Mouse (Mus musculus) testis, adult 2 months (tissue): Measurements from ENCODE around the gene Dock1. TPM values are rescaled to one million over a fixed set of nuclear protein-coding genes. Genes with fewer than 3 reads are reported as not detected.
A peak's percentile ranks its signal among the peaks of the same experiment; 100 is the strongest.

Experiments used
- H3K27ac ChIP-seq: fragments of 200-500 bp; 2 replicates; pipeline ENCODE4 v1.5.1; 2012; ENCODE audit warnings: low read depth, low read length; ENCODE audit not compliant: control insufficient read depth, insufficient read depth
- H3K27me3 ChIP-seq: fragments of 200-500 bp; 2 replicates; pipeline ENCODE4 v1.6.1; 2012; ENCODE audit warnings: mild to moderate bottlenecking, low read length, moderate library complexity; ENCODE audit not compliant: control insufficient read depth, insufficient read depth
- H3K36me3 ChIP-seq: fragments of 200-500 bp; 2 replicates; pipeline ENCODE4 v1.6.1; 2012; ENCODE audit warnings: mild to moderate bottlenecking, low read length; ENCODE audit not compliant: control insufficient read depth, insufficient read depth
- H3K4me1 ChIP-seq: fragments of 200-500 bp; 2 replicates; pipeline ENCODE4 v1.6.1; 2012; ENCODE audit warnings: low read length; ENCODE audit not compliant: control insufficient read depth, insufficient read depth
- H3K4me3 ChIP-seq: fragments of 200-500 bp; 2 replicates; pipeline ENCODE4 v1.5.1; 2012; ENCODE audit warnings: low read depth, mild to moderate bottlenecking, low read length, moderate library complexity, mixed read lengths; ENCODE audit not compliant: control insufficient read depth
- CTCF ChIP-seq: fragments of 200-500 bp; IDR thresholded peaks from 2 replicates; pipeline ENCODE4 v1.5.1; 2012; ENCODE audit warnings: low read depth, mild to moderate bottlenecking, inconsistent platforms, low read length, moderate library complexity; ENCODE audit not compliant: control insufficient read depth, insufficient read depth, insufficient replicate concordance
- POLR2A ChIP-seq: fragments of 200-500 bp; IDR thresholded peaks from 2 replicates; pipeline ENCODE4 v1.6.1; 2012; ENCODE audit warnings: low read depth, mild to moderate bottlenecking, inconsistent platforms, low read length, moderate library complexity; ENCODE audit not compliant: control insufficient read depth
- polyA plus RNA-seq: library from polyadenylated mRNA; depleted of rRNA; stranded (reverse); fragments of >200 nt; gene quantifications from 2 replicates; pipeline ENCODE4 v1.2.3, GENCODE M21; 2012

The Dock1 gene
- polyA plus RNA-seq, 1 experiment = 2.2 TPM

GRCm38 (mm10) chr7:134680161-134680560 lies 9.7 kb downstream of the Dock1 start:
- no peaks in the 10 kb centered on the region for H3K27me3 ChIP-seq
- no peak overlapping the region for H3K4me3 ChIP-seq
- H3K36me3 ChIP-seq = no peaks in the 10 kb centered on the region
- TF ChIP-seq POLR2A = no peak
- no peak for TF ChIP-seq CTCF
- peaks cover 4% of the 10 kb centered on the region; the same call in 1 of the 2 replicates for H3K4me1 ChIP-seq
- H3K27ac ChIP-seq = peak overlapping the region; percentile 67; the same call in 1 of the 2 replicates

DNA sequence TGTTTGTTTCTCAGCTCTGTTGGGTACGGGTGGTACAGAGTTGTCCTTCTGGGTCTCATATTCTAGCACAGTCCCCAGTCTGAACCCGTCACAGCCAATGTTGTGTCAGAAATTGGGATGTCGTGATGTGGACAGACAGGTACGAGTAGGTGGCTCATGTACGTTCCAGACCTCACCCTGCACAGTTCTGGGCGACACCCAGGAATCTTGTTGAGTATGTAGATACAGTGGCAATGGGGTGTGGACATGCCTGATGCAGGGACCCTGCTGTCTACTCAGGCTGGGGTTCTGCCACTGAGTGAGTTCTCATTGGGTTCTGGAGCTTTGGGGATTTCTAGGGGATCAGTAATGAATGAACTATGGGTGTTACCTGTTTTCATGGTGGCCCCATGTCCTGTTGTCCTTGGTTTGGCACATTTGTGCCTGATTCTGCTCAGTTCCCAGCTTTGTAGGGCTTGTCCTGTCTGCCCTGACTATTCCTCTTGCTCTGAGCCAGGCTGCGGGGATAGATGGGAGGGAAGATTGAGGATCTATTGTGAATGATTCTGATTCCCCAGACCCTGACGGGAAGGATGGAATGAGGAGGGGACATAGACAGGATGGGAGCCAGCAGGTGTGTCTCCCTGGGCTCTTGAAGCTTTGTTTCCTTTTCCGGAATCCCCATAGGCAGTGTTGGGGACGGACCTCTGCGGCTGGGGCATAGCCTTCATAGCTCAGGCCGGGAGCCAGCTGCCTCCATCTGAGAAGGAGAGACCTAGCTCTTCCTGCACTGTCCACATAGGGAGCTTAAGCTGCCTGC lies 11.5 kb downstream of the Dock1 start:
- H3K27me3 ChIP-seq = no peaks in the 10 kb centered on the region
- no peak overlapping the region for H3K4me3 ChIP-seq
- H3K27ac ChIP-seq = no peak overlapping the region
- no peak for TF ChIP-seq CTCF
- TF ChIP-seq POLR2A = no peak
- H3K36me3 ChIP-seq = no peaks in the 10 kb centered on the region
- H3K4me1 ChIP-seq = peaks cover 4% of the 10 kb centered on the region; the same call in 1 of the 2 replicates

DNA sequence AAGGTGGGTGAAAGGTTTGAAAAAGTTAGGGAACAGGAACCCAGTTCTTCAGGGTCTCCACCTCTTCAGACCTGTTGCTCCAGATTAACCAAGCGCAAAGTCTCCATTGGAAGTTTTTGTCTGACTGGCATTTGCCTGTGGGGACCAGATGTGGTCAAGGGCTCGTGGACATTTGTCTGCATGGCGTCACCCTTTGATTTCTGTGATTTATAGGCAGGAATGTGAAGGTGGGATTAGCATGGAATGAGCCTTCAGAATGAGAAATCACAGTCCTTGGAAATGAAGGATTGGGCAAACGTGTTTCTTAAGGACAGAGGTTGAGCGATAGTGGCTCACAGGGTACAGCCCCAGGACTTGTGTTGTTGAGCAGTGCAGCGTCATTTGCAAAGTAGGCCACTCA lies 17.9 kb downstream of the Dock1 start:
- no peaks in the 10 kb centered on the region for H3K4me1 ChIP-seq

DNA sequence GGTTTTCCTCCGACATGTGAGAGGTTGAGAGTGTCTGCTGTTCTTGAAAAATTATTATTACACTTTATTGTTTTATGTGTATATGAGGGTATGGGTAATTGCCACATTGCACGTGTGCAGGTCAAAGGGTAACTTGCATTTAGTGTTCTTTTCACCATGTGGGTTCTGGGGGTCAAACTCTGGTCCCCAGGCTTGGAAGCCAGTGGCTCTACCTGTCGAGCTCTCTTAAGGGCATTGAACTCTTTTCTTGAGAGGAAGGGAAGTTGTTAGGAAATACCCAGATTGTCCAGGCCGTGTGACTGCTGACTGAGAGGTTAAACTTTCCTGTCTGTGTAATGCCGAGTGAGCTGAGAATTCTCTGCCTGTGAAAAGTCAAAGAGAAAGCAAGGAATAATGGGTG lies 19.7 kb downstream of the Dock1 start:
- H3K27me3 ChIP-seq = no peaks in the 10 kb centered on the region
- no peak for TF ChIP-seq POLR2A
- no peak for TF ChIP-seq CTCF
- H3K27ac ChIP-seq = no peak overlapping the region
- H3K36me3 ChIP-seq = no peaks in the 10 kb centered on the region
- no peaks in the 10 kb centered on the region for H3K4me1 ChIP-seq
- no peak overlapping the region for H3K4me3 ChIP-seq

More for the DNA sequence above, 17.9 kb downstream of the Dock1 start:
- Histone ChIP-seq H3K4me3 (no peak overlapping the region), H3K36me3 (no peaks in the 10 kb centered on the region), H3K27me3 (no peaks in the 10 kb centered on the region), H3K27ac (no peak overlapping the region)
- no peak for TF ChIP-seq CTCF
- TF ChIP-seq POLR2A = no peak

DNA sequence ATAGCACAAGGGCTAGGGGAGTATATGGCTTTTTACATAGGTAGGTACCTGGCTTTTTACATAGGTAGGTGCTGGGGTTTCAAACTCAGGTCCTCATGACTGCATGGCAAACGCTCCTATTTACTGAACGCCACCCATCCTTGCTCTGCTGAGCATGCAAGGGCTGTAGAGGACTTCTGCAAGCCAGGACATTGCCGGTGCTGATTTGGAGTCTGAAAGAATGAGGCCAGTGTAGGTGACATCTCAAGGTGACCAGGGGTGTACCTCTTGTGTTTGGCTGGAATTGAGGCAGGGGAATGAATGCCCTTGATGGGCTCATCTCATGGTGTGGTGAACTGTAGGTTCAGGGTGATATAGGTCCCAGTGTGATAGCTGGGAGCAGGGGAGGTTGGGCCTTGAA lies 20.4 kb downstream of the Dock1 start:
- Histone ChIP-seq H3K4me3 (no peak overlapping the region), H3K27me3 (no peaks in the 10 kb centered on the region), H3K27ac (no peak overlapping the region), H3K36me3 (no peaks in the 10 kb centered on the region), H3K4me1 (no peaks in the 10 kb centered on the region)
- TF ChIP-seq CTCF = no peak
- no peak for TF ChIP-seq POLR2A

DNA sequence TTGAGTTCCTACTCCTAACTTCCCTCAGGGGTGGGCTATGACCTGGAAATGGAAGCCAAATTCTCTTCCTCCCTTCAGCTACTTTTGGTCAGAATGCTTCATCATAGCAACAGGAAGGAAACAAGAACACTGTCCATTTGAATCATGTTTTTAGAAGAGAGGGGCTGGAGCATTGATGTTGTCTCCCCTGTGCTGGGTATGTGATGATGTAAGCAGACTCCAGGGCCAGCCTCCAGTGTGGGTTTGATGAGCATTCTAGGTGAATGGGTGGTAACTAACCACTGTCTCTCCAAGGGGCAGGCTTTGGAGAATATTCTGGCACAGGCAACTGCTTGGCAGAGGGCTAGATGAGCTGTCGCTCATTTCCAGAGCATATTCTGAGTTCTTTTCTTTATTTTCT lies 22.9 kb downstream of the Dock1 start:
- no peaks in the 10 kb centered on the region for H3K4me1 ChIP-seq
- H3K27me3 ChIP-seq = no peaks in the 10 kb centered on the region
- no peak for TF ChIP-seq CTCF
- H3K36me3 ChIP-seq = no peaks in the 10 kb centered on the region
- H3K27ac ChIP-seq = no peak overlapping the region
- no peak overlapping the region for H3K4me3 ChIP-seq

GRCm38 (mm10) chr7:134695431-134695830 lies 25.0 kb downstream of the Dock1 start:
- no peak overlapping the region for H3K4me3 ChIP-seq
- no peak for TF ChIP-seq CTCF
- H3K27ac ChIP-seq = no peak overlapping the region
- H3K36me3 ChIP-seq = no peaks in the 10 kb centered on the region
- H3K4me1 ChIP-seq = no peaks in the 10 kb centered on the region
- H3K27me3 ChIP-seq = no peaks in the 10 kb centered on the region
